Mouse (Mus musculus): ENCODE data around the gene Zfp764. TPM values are rescaled to one million over a fixed set of nuclear protein-coding genes. Genes with fewer than 3 reads are reported as not detected.

Zfp764 gene
- polyA plus RNA-seq, 1 experiment: 5.8 TPM

DNA sequence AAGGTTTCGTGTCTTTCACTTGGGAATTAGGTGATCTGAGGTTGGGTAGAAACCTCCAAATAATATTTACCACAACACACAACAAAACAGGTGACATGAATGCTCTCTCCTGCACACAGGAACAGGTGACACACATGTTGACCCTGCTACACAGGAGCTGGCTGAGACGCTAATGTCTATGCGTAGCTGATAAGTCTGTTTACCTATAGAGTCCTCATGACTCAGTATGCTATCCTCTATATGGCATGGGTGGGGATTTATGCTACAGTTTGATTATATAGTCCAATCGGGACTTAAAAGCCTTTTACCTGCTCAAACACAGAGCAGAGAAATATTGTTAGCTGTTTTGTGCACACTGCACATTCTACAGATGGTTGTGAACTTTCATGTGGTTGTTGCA lies 46.4 kb downstream of the Zfp764 start:
- H3K4me1 ChIP-seq (ENCODE audit: control insufficient read depth, insufficient read depth, insufficient read length, low read length): peaks cover 13% of the 10 kb centered on the region
- 24% methylated on average over 4 of the region's 4 CpGs for WGBS
- H3K36me3 ChIP-seq (ENCODE audit: control insufficient read depth, insufficient read depth, low read length): no peaks in the 10 kb centered on the region
- no peak overlapping the region for H3K4me3 ChIP-seq (ENCODE audit: low read depth, low read length)
- TF ChIP-seq CTCF (IDR thresholded peaks at IDR 0.05; ENCODE audit: extremely low read depth, insufficient read length, insufficient replicate concordance, low read depth, low read length): no peak
- TF ChIP-seq POLR2A (IDR thresholded peaks at IDR 0.05; ENCODE audit: low read depth, low read length): no peak
- no peaks in the 10 kb centered on the region for H3K27me3 ChIP-seq (ENCODE audit: control insufficient read depth, insufficient read depth, low read length)
- H3K27ac ChIP-seq (ENCODE audit: insufficient read depth, low read depth, low read length): peak overlapping the region; percentile 70

DNA sequence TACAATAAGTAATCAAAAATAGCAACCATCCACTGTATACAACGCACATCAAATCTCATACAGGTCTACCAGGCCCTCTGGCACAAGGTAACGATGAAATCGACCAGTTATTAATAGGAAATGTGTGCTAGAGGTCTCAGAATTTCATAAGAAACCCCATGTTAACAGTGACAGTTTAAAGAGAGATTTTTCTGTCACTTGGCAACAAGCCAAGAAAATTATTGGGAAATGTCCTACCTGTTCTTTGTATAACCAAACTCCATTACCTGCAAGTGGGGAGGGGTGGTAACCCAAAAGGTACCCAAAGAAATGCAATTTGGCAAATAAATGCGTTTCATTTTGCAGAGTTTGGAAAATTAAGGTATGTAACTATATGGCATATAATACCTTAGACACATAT lies 48.1 kb downstream of the Zfp764 start:
- H3K27me3 ChIP-seq (ENCODE audit: control insufficient read depth, insufficient read depth, low read length): no peaks in the 10 kb centered on the region
- H3K4me3 ChIP-seq (ENCODE audit: low read depth, low read length): no peak overlapping the region
- H3K36me3 ChIP-seq (ENCODE audit: control insufficient read depth, insufficient read depth, low read length): no peaks in the 10 kb centered on the region
- peaks cover 12% of the 10 kb centered on the region for H3K4me1 ChIP-seq (ENCODE audit: control insufficient read depth, insufficient read depth, insufficient read length, low read length)
- 79% methylated on average over 4 of the region's 4 CpGs for WGBS
- no peak for TF ChIP-seq CTCF (IDR thresholded peaks at IDR 0.05; ENCODE audit: extremely low read depth, insufficient read length, insufficient replicate concordance, low read depth, low read length)
- TF ChIP-seq POLR2A (IDR thresholded peaks at IDR 0.05; ENCODE audit: low read depth, low read length): no peak
- H3K27ac ChIP-seq (ENCODE audit: insufficient read depth, low read depth, low read length): no peak overlapping the region

- Histone ChIP-seq H3K27ac (ENCODE audit: insufficient read depth, low read depth, low read length) (no peak overlapping the region), H3K4me3 (ENCODE audit: low read depth, low read length) (no peak overlapping the region), H3K27me3 (ENCODE audit: control insufficient read depth, insufficient read depth, low read length) (no peaks in the 10 kb centered on the region), H3K4me1 (ENCODE audit: control insufficient read depth, insufficient read depth, insufficient read length, low read length) (peaks cover 12% of the 10 kb centered on the region), H3K36me3 (ENCODE audit: control insufficient read depth, insufficient read depth, low read length) (no peaks in the 10 kb centered on the region)
- 75% methylated on average over 2 of the region's 2 CpGs for WGBS
- TF ChIP-seq CTCF (IDR thresholded peaks at IDR 0.05; ENCODE audit: extremely low read depth, insufficient read length, insufficient replicate concordance, low read depth, low read length) (no peak), POLR2A (IDR thresholded peaks at IDR 0.05; ENCODE audit: low read depth, low read length) (no peak)
Measured at GRCm38 (mm10) chr7:127357871-127358270, 48.8 kb downstream of the Zfp764 start.

DNA sequence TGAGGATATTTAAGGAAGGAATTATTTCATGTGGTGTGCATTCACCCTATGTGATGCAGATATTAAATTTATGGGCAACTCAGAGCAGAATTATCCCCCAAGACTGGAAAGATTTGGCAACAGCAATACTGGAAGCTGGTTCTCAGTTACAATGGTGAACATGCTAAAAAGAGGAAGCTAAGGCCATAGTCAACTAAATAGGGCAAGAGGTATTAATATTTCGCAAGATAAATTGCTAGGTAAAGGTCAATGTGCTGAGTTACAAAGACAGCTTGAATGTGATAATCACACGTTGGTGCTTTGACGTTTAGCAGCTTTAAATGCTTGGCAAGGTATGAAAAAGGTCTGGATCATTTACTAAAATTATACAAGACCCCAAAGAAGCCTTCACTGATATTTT lies 50.8 kb downstream of the Zfp764 start:
- H3K4me1 ChIP-seq (ENCODE audit: control insufficient read depth, insufficient read depth, insufficient read length, low read length): peaks cover 7% of the 10 kb centered on the region; the same call in 1 of the 2 replicates
- H3K36me3 ChIP-seq (ENCODE audit: control insufficient read depth, insufficient read depth, low read length): no peaks in the 10 kb centered on the region
- no peak overlapping the region for H3K4me3 ChIP-seq (ENCODE audit: low read depth, low read length)
- no peaks in the 10 kb centered on the region for H3K27me3 ChIP-seq (ENCODE audit: control insufficient read depth, insufficient read depth, low read length)
- TF ChIP-seq CTCF (IDR thresholded peaks at IDR 0.05; ENCODE audit: extremely low read depth, insufficient read length, insufficient replicate concordance, low read depth, low read length) (no peak), POLR2A (IDR thresholded peaks at IDR 0.05; ENCODE audit: low read depth, low read length) (no peak)
- WGBS: 33% methylated on average over 3 of the region's 3 CpGs
- no peak overlapping the region for H3K27ac ChIP-seq (ENCODE audit: insufficient read depth, low read depth, low read length)

Other genes starting within 250 kb of the Zfp764 start
- gene Cd2bp2, start 210.8 kb downstream of the Zfp764 start, polyA plus RNA-seq (2012; rRNA removed): 7.6 and 13.9 TPM in 2 replicates
- 17.5 and 44.1 TPM in 2 replicates for gene Tbc1d10b, start 198.4 kb downstream of the Zfp764 start, polyA plus RNA-seq (2012; rRNA removed)
- gene Mylpf, start 197.9 kb downstream of the Zfp764 start, polyA plus RNA-seq (2012; rRNA removed): 0.74 and 1.3 TPM in 2 replicates
- 4.9 and 8.1 TPM in 2 replicates for gene Zfp553, start 173.8 kb downstream of the Zfp764 start, polyA plus RNA-seq (2012; rRNA removed)
- 14.3 and 34.1 TPM in 2 replicates for gene Sept1, start 173.7 kb downstream of the Zfp764 start, polyA plus RNA-seq (2012; rRNA removed)
- 100.0 and 118 TPM in 2 replicates for gene Zfp771, start 162.5 kb downstream of the Zfp764 start, polyA plus RNA-seq (2012; rRNA removed)
- 56.3 and 62.1 TPM in 2 replicates for gene Dctpp1, start 146.1 kb downstream of the Zfp764 start, polyA plus RNA-seq (2012; rRNA removed)
- 44.5 and 81.9 TPM in 2 replicates for gene Sephs2, start 132.8 kb downstream of the Zfp764 start, polyA plus RNA-seq (2012; rRNA removed)
- gene Itgal, start 110.6 kb downstream of the Zfp764 start, polyA plus RNA-seq (2012; rRNA removed): 5.7 and 12.5 TPM in 2 replicates
- gene Zfp768, start 61.2 kb downstream of the Zfp764 start, polyA plus RNA-seq (2012; rRNA removed): 27.3 and 47.4 TPM in 2 replicates
- 15.0 and 35.5 TPM in 2 replicates for gene Zfp747, start 30.8 kb downstream of the Zfp764 start, polyA plus RNA-seq (2012; rRNA removed)
- gene 9130019O22Rik, start 19.7 kb downstream of the Zfp764 start, polyA plus RNA-seq (2012; rRNA removed): 4.5 and 7.3 TPM in 2 replicates
- gene E430018J23Rik, start 13.2 kb downstream of the Zfp764 start, polyA plus RNA-seq (2012; rRNA removed): 6.5 and 12.8 TPM in 2 replicates
- 14.1 and 29.6 TPM in 2 replicates for gene Zfp688, start 15.2 kb upstream of the Zfp764 start, polyA plus RNA-seq (2012; rRNA removed)
- 2.0 and 2.9 TPM in 2 replicates for gene Zfp689, start 42.3 kb upstream of the Zfp764 start, polyA plus RNA-seq (2012; rRNA removed)
- 30.3 and 81.2 TPM in 2 replicates for gene Prr14, start 52.8 kb upstream of the Zfp764 start, polyA plus RNA-seq (2012; rRNA removed)
- gene Fbrs, start 72.4 kb upstream of the Zfp764 start, polyA plus RNA-seq (2012; rRNA removed): 26.4 and 41.8 TPM in 2 replicates
- 22.6 and 52.6 TPM in 2 replicates for gene Srcap, start 105.2 kb upstream of the Zfp764 start, polyA plus RNA-seq (2012; rRNA removed)
- 5.4 and 9.5 TPM in 2 replicates for gene Gm42715, start 112.8 kb upstream of the Zfp764 start, polyA plus RNA-seq (2012; rRNA removed)
- gene Tmem265, start 154.6 kb upstream of the Zfp764 start, polyA plus RNA-seq (2012; rRNA removed): 3.0 and 4.8 TPM in 2 replicates
- 23.3 and 43.2 TPM in 2 replicates for gene Phkg2, start 166.5 kb upstream of the Zfp764 start, polyA plus RNA-seq (2012; rRNA removed)
- 1.5 TPM in 2 replicates for gene Ccdc189, start 181.8 kb upstream of the Zfp764 start, polyA plus RNA-seq (2012; rRNA removed)
- gene Rnf40, start 181.9 kb upstream of the Zfp764 start, polyA plus RNA-seq (2012; rRNA removed): 10.6 and 20.6 TPM in 2 replicates
- gene Zfp629, start 209.0 kb upstream of the Zfp764 start, polyA plus RNA-seq (2012; rRNA removed): 4.4 and 5.5 TPM in 2 replicates